Mouse (Mus musculus) embryonic facial prominence, embryonic 15.5 days (tissue): ENCODE results near the gene Gm49405. TPM values are rescaled to one million over a fixed set of nuclear protein-coding genes. Genes with fewer than 3 reads are reported as not detected.
"Not testable (repeated sequence)": the region's sequence is repeated elsewhere in the genome, so short reads cannot be mapped to it uniquely, and the experiment has no call there.

Experiments
- ATAC-seq: fragments of 200-750 bp; cut with Nextera tagmentation; 2 replicates; pipeline ENCODE4 v1.8.0; 2017; ENCODE audit warnings: low read depth, moderate TSS enrichment; ENCODE audit not compliant: insufficient number of reproducible peaks, low FRiP score, low TSS enrichment
- H3K27ac ChIP-seq: fragments of 300-500 bp; sonication (generic); replicated peaks from 2 replicates; pipeline ENCODE4 v1.5.1; 2015; ENCODE audit warnings: mild to moderate bottlenecking, inconsistent platforms
- H3K27me3 ChIP-seq: fragments of 300-500 bp; sonication (generic); 2 replicates; pipeline ENCODE4 v1.6.1; 2015; ENCODE audit warnings: inconsistent platforms
- H3K36me3 ChIP-seq: fragments of 300-500 bp; sonication (generic); 2 replicates; pipeline ENCODE4 v1.6.1; 2015; ENCODE audit warnings: mild to moderate bottlenecking, inconsistent platforms
- H3K4me1 ChIP-seq: fragments of 300-500 bp; sonication (generic); 2 replicates; pipeline ENCODE4 v1.6.1; 2015; ENCODE audit warnings: inconsistent platforms
- H3K4me2 ChIP-seq: fragments of 300-500 bp; sonication (generic); replicated peaks from 2 replicates; pipeline ENCODE4 v1.6.1; 2015; ENCODE audit warnings: mild to moderate bottlenecking, inconsistent platforms
- H3K4me3 ChIP-seq: fragments of 300-500 bp; sonication (generic); replicated peaks from 2 replicates; pipeline ENCODE4 v1.5.1; 2015; ENCODE audit warnings: mild to moderate bottlenecking, inconsistent platforms
- H3K9ac ChIP-seq: fragments of 300-500 bp; sonication (generic); 2 replicates; pipeline ENCODE4 v1.6.1; 2015; ENCODE audit warnings: inconsistent platforms
- H3K9me3 ChIP-seq: fragments of 300-500 bp; sonication (generic); replicated peaks from 2 replicates; pipeline ENCODE4 v1.6.1; 2016; ENCODE audit warnings: inconsistent platforms
- WGBS: fragments of 180-500 bp; shearing (Covaris S2); methylation state at CpG from one replicate; pipeline ENCODE4 v1.1.7; 2015; 5-methylcytosine and 5-hydroxymethylcytosine counted together
- polyA plus RNA-seq: library from polyadenylated mRNA; unstranded; fragments of >200 nt; fragmentation: Nextera tagmentation; extraction: Ambion mirVana; gene quantifications from 2 replicates; pipeline ENCODE4 v1.2.1, GENCODE M21; 2015

The Gm49405 gene
- polyA plus RNA-seq = 3.9 and 4.7 TPM in 2 replicates

DNA sequence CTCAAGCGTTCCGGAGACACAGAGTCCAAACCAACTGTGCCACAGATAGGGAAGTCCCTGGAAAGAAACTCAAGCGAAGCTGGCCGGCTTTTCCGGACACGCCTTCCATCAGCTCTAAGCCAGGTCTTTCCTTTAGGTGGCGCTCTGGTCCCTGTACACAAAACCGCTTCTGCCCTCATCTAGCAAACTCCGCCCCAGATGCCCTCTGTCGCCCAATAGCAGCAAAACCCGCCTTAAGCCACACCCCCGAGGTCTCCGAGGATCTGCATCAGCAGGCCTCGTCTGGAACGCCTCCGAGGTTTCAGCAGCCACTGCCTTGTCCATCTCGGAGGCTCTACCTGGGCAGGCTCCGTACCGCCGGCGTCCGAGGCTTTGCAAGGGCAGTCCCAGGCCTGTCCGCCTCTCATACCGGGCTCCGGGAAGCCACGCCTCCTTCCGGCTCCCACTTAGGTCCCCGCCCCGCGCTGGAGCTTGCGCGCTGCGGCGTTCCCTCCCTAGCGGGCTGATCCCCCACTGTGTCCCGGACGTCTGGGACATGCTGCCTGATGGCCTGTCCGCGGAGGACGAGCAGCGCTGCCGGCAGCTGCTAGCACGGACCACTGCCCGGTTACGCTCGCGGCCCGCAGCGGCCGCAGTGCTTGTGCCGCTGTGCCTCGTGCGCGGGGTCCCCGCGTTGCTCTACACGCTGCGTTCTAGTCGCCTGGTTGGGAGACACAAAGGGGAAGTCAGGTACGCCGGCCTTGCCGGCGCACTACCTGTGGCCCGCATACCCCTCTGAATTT is at the start of gene Gm49405, which contains the start of gene Nudt8:
Gene Gm49405, plus strand, starts transcription at position 508 of the 782 bp plus-strand sequence.
Gene Nudt8, plus strand, starts transcription at position 462 of the 782 bp plus-strand sequence.
- Histone ChIP-seq H3K36me3 (0 out of 2 replicates have a peak, but pooled peaks cover 5% of the 10 kb centered on the region), H3K4me3 (peak within 1 kb of the TSS; percentile 66), H3K9ac (peak within 1 kb of the TSS; percentile 74), H3K4me1 (peaks cover 23% of the 10 kb centered on the region), H3K27me3 (no peaks in the 10 kb centered on the region), H3K27ac (peak within 1 kb of the TSS; percentile 96), H3K4me2 (peak within 1 kb of the TSS; percentile 81), H3K9me3 (no peaks in the 10 kb centered on the region)
- WGBS = under 1% methylated on average over 64 of the region's 64 CpGs
- ATAC-seq = peak; percentile 90

DNA sequence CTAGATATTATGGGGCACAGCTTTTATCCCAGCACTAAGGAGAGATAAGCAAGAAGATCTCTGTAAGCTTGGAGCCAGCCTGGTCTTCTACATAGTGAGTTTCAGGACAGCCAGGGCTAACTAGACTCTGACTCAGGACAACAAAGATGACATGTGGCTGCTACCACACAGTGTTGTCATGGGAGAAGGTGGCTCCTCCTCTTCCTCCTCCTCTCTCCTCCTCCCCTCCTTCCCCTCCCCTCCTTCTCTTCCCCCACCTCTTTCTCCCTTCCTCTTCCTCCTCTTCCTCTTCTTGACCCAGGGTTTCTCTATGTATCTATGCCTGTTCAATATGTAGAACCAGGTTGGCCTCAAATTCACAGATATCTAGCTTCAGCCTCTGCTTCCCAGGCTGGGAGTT is 49.0 kb upstream of the Gm49405 start:
- H3K27ac ChIP-seq = no peak overlapping the region
- no peak for ATAC-seq

GRCm38 (mm10) chr19:3952099-3952498 is 48.3 kb upstream of the Gm49405 start:
- H3K4me3 ChIP-seq = no peak overlapping the region
- no peaks in the 10 kb centered on the region for H3K9me3 ChIP-seq
- 46% methylated on average over 1 of the region's 1 CpGs for WGBS
- H3K27me3 ChIP-seq = no peaks in the 10 kb centered on the region
- no peak overlapping the region for H3K27ac ChIP-seq
- H3K9ac ChIP-seq = no peak overlapping the region
- ATAC-seq = no peak
- H3K36me3 ChIP-seq = no peaks in the 10 kb centered on the region
- no peak overlapping the region for H3K4me2 ChIP-seq
- H3K4me1 ChIP-seq = no peaks in the 10 kb centered on the region

More for the DNA sequence above, 49.0 kb upstream of the Gm49405 start:
- H3K27me3 ChIP-seq = no peaks in the 10 kb centered on the region
- no peaks in the 10 kb centered on the region for H3K36me3 ChIP-seq
- H3K4me1 ChIP-seq = no peaks in the 10 kb centered on the region
- no peak overlapping the region for H3K9ac ChIP-seq
- H3K4me3 ChIP-seq = no peak overlapping the region
- no peaks in the 10 kb centered on the region for H3K9me3 ChIP-seq
- H3K4me2 ChIP-seq = no peak overlapping the region

DNA sequence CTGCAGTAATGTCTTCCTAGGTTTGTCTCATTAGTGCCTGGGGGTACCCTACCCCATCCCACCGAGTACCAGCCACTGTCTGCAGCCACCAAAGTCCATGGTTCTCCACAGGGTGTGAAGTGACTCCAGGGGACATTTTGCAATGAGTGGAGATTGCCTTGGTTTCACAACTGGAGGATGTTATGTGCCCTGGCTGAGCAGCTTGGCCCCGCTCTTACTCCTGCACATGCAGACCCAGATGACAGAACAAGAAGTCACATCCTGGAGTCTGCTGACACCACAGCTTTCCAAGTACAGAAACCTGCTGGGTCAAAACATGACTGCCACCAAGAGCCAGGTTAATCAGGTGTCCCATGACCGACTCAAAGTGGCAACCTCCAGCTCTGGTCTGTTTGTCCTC is 45.4 kb upstream of the Gm49405 start:
- Histone ChIP-seq H3K27me3 (no peaks in the 10 kb centered on the region), H3K9ac (no peak overlapping the region), H3K4me2 (no peak overlapping the region), H3K36me3 (no peaks in the 10 kb centered on the region), H3K27ac (no peak overlapping the region), H3K9me3 (no peaks in the 10 kb centered on the region), H3K4me1 (no peaks in the 10 kb centered on the region), H3K4me3 (no peak overlapping the region)
- no peak for ATAC-seq
- 68% methylated on average over 3 of the region's 3 CpGs for WGBS

DNA sequence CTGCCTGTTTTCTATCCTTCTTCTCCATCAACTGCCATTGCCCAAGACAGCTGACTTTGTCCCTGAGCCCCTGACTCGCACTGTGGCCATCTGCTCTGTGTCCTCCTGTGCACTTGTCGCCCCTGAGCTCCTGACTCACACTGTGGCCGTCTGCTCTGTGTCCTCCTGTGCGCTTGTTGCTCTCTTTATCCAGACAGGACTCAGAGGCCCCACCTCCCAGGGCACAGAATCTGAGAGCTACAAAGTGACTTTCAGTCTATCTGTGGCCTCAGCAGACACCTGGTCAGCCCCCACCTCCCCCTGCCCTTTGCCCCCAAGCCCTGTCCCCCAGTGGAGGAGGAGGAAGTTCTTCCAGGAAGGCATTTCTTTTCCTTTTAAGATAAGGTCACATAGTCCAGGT is 44.6 kb upstream of the Gm49405 start:
- no peak overlapping the region for H3K9ac ChIP-seq
- H3K27me3 ChIP-seq = no peaks in the 10 kb centered on the region
- H3K27ac ChIP-seq = no peak overlapping the region
- no peak overlapping the region for H3K4me3 ChIP-seq
- H3K36me3 ChIP-seq = no peaks in the 10 kb centered on the region
- ATAC-seq = no peak
- H3K4me2 ChIP-seq = no peak overlapping the region
- H3K9me3 ChIP-seq = no peaks in the 10 kb centered on the region
- 57% methylated on average over 4 of the region's 4 CpGs for WGBS
- H3K4me1 ChIP-seq = no peaks in the 10 kb centered on the region

GRCm38 (mm10) chr19:3957296-3958036 is 43.0 kb upstream of the Gm49405 start:
- H3K27me3 ChIP-seq, H3K9ac ChIP-seq, H3K4me2 ChIP-seq, H3K9me3 ChIP-seq, H3K27ac ChIP-seq, H3K4me3 ChIP-seq, H3K4me1 ChIP-seq, H3K36me3 ChIP-seq, ATAC-seq: not testable (repeated sequence)
- WGBS = 77% methylated on average over 5 of the region's 5 CpGs

DNA sequence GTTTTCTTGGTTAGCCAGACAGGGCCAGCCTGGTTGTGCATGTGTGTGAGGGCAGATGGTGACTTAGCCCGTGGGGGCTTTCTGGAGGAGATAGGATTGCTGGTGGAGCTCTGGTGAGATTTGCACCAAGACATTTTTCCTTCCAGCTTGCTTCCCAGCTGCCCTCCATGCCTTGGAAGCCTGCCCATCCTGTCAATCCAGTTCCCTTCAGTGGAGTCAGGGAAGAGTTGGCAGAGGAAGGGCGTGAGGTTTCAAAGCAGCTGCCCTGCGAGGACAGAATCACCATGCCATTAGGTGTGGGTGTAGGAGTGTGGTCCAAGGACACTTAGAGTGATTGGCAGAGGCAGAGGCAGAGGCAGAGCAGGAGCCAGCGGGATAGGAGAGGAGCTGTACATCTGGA is 42.0 kb upstream of the Gm49405 start, which contains the start of gene Aldh3b3:
Gene Aldh3b3, plus strand, starts transcription at position 176 of the 400 bp plus-strand sequence.
- Histone ChIP-seq H3K9me3 (no peaks in the 10 kb centered on the region), H3K4me1 (no peaks in the 10 kb centered on the region)

GRCm38 (mm10) chr19:3959030-3959429 is 41.4 kb upstream of the Gm49405 start:
- Histone ChIP-seq H3K4me2 (no peak overlapping the region), H3K4me3 (no peak overlapping the region), H3K36me3 (no peaks in the 10 kb centered on the region), H3K9me3 (no peaks in the 10 kb centered on the region), H3K27ac (no peak overlapping the region), H3K9ac (no peak overlapping the region), H3K27me3 (no peaks in the 10 kb centered on the region), H3K4me1 (no peaks in the 10 kb centered on the region)
- ATAC-seq = no peak

More for the DNA sequence above, 42.0 kb upstream of the Gm49405 start, which contains the start of gene Aldh3b3:
- Histone ChIP-seq H3K27me3 (no peaks in the 10 kb centered on the region), H3K36me3 (no peaks in the 10 kb centered on the region), H3K27ac (no peak within 1 kb of the TSS), H3K4me3 (no peak within 1 kb of the TSS), H3K4me2 (no peak within 1 kb of the TSS), H3K9ac (no peak within 1 kb of the TSS)
- WGBS = 56% methylated on average over 4 of the region's 4 CpGs
- ATAC-seq = no peak

DNA sequence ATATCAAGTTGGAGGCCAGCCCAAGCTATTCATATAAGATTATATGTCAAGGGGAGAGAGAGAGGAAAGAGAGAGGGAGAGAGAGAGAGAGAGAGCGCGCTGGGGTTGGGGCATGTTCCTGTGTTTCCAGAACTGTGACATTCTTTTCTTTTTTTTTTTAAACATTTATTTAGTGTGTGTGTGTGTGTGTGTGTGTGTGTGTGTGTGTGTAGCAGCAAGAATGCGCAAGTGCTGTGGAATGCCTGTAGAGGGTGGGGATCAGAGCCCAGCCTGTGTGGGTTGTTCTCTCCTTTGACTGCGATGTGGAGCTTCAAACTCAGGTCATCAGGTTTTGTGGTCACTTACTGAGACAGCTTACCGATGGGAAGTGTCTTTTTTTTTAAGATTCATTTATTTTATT is 40.2 kb upstream of the Gm49405 start:
- H3K27me3 ChIP-seq = no peaks in the 10 kb centered on the region
- WGBS = 69% methylated on average over 5 of the region's 5 CpGs

GRCm38 (mm10) chr19:3961805-3962204 is 38.6 kb upstream of the Gm49405 start:
- 60% methylated on average over 6 of the region's 6 CpGs for WGBS
- H3K36me3 ChIP-seq, H3K27ac ChIP-seq, H3K9ac ChIP-seq, H3K4me2 ChIP-seq, H3K4me3 ChIP-seq, H3K27me3 ChIP-seq, ATAC-seq, H3K9me3 ChIP-seq, H3K4me1 ChIP-seq: not testable (repeated sequence)

More for the DNA sequence above, 40.2 kb upstream of the Gm49405 start:
- Histone ChIP-seq H3K9me3 (no peaks in the 10 kb centered on the region), H3K27ac (no peak overlapping the region), H3K4me2 (no peak overlapping the region), H3K4me3 (no peak overlapping the region), H3K36me3 (no peaks in the 10 kb centered on the region), H3K9ac (no peak overlapping the region), H3K4me1 (no peaks in the 10 kb centered on the region)
- ATAC-seq = no peak

- Histone ChIP-seq H3K4me3 (no peak overlapping the region), H3K4me1 (no peaks in the 10 kb centered on the region), H3K9me3 (no peaks in the 10 kb centered on the region), H3K27me3 (no peaks in the 10 kb centered on the region), H3K9ac (no peak overlapping the region), H3K4me2 (no peak overlapping the region), H3K36me3 (no peaks in the 10 kb centered on the region), H3K27ac (no peak overlapping the region)
- WGBS = 15% methylated on average over 2 of the region's 2 CpGs
- no peak for ATAC-seq
Observed at GRCm38 (mm10) chr19:3962469-3962868, 38.0 kb upstream of the Gm49405 start.
